Mouse (Mus musculus) left cerebral cortex, adult 8-10 months (tissue): ENCODE measurements around the gene Ccdc38. TPM values are rescaled to one million over a fixed set of nuclear protein-coding genes. Genes with fewer than 3 reads are reported as not detected.

Experiments used
- DNase-seq, 2 experiments: peaks; one replicate each; pipeline ENCODE4 v3.0.0; 2022; ENCODE audit warnings: low spot score in 2 of 2
- total RNA-seq, 4 experiments: library from RNA; stranded (reverse); gene quantifications; 2 replicates each; pipeline ENCODE4 v1.2.4; 2022

Gene Ccdc38
- total RNA-seq, 4 experiments from 2014 or later, result not detected

GRCm38 (mm10) chr10:93608051-93608450 is 67.6 kb downstream of the Ccdc38 start:
- no peak for DNase-seq

GRCm38 (mm10) chr10:93609236-93609635 is 68.8 kb downstream of the Ccdc38 start:
- DNase-seq, result no peak

- DNase-seq, result no peak
Measured at GRCm38 (mm10) chr10:93610896-93611295, 70.5 kb downstream of the Ccdc38 start.

GRCm38 (mm10) chr10:93611419-93612007 is 71.1 kb downstream of the Ccdc38 start:
- no peak for DNase-seq

GRCm38 (mm10) chr10:93614850-93615249 is 74.4 kb downstream of the Ccdc38 start:
- DNase-seq, result no peak

GRCm38 (mm10) chr10:93620438-93621179 is 80.2 kb downstream of the Ccdc38 start:
- no peak for DNase-seq

GRCm38 (mm10) chr10:93623725-93624124 is 83.3 kb downstream of the Ccdc38 start:
- DNase-seq, result no peak

- DNase-seq, result no peak
Measured at GRCm38 (mm10) chr10:93624151-93624550, 83.7 kb downstream of the Ccdc38 start.

GRCm38 (mm10) chr10:93630310-93630709 is 89.9 kb downstream of the Ccdc38 start:
- DNase-seq, result no peak

- no peak for DNase-seq
Measured at GRCm38 (mm10) chr10:93632086-93632485, 91.7 kb downstream of the Ccdc38 start.

GRCm38 (mm10) chr10:93633563-93633962 is 93.1 kb downstream of the Ccdc38 start:
- DNase-seq, result no peak

Other genes starting within 250 kb of the Ccdc38 start
- 10 to 100 TPM in 2 of 4 experiments, 1 to 10 TPM in 2; 7.4 to 12.3 (median 9.6) TPM for gene Elk3, start 229.5 kb upstream of the Ccdc38 start, total RNA-seq
- 10 to 100 TPM; 59.6 to 70.9 (median 63.2) TPM for gene Lta4h, start 87.2 kb upstream of the Ccdc38 start, total RNA-seq
- gene Hal, start 51.9 kb upstream of the Ccdc38 start, total RNA-seq, result under 1 TPM in 2 of 4 experiments, not detected in 2; 0.27 to 0.34 TPM
- gene Amdhd1, start 599 bp upstream of the Ccdc38 start, total RNA-seq, result under 1 TPM; 0.15 to 0.75 (median 0.35) TPM
- 10 to 100 TPM in 3 of 4 experiments, 1 to 10 TPM in 1; 9.7 to 14.9 (median 11.3) TPM for gene Snrpf, start 49.1 kb downstream of the Ccdc38 start, total RNA-seq
- gene Ntn4, start 100.0 kb downstream of the Ccdc38 start, total RNA-seq, result 1 to 10 TPM; 8.1 to 9.6 (median 9.0) TPM